Mouse (Mus musculus): ENCODE data around the gene Magt1. TPM values are rescaled to one million over a fixed set of nuclear protein-coding genes. Genes with fewer than 3 reads are reported as not detected.
A peak's percentile ranks its signal among the peaks of the same experiment; 100 is the strongest.
"Not testable (repeated sequence)": the region's sequence is repeated elsewhere in the genome, so short reads cannot be mapped to it uniquely, and the experiment has no call there.

Magt1 gene
- polyA plus RNA-seq, 1 experiment from 2014 or later: 54.4 TPM

DNA sequence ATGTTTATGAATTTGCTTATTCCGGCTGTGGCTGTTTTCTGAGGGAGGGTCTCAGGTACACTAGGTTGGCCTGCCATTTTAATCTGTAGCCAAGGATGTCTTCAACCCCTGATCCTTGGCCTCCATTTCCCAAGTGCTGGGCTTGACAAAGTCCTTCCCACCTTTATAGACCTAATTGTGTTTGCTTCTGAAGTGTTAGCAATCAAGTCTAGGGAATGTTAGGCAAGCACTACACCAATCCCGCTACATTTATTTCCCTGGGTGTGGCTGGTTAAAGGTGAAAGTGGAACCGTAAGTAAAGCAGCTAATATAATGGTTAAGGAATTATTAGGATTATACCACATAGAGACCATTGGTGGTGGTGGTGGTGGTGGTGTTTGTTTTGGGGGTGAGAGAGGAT lies 5.4 kb upstream of the Magt1 start:
- WGBS: 79% methylated on average over 3 of the region's 3 CpGs
- peaks cover 33% of the 10 kb centered on the region for H3K36me3 ChIP-seq
- no peaks in the 10 kb centered on the region for H3K4me1 ChIP-seq
- H3K4me3 ChIP-seq: peak overlapping the region; percentile 67
- no peak overlapping the region for H3K27ac ChIP-seq
- H3K27me3 ChIP-seq (ENCODE audit: insufficient read depth, poor library complexity, severe bottlenecking): no peaks in the 10 kb centered on the region
- DNase-seq (ENCODE audit: low spot score): no peak
- no peaks in the 10 kb centered on the region for H3K9me3 ChIP-seq

DNA sequence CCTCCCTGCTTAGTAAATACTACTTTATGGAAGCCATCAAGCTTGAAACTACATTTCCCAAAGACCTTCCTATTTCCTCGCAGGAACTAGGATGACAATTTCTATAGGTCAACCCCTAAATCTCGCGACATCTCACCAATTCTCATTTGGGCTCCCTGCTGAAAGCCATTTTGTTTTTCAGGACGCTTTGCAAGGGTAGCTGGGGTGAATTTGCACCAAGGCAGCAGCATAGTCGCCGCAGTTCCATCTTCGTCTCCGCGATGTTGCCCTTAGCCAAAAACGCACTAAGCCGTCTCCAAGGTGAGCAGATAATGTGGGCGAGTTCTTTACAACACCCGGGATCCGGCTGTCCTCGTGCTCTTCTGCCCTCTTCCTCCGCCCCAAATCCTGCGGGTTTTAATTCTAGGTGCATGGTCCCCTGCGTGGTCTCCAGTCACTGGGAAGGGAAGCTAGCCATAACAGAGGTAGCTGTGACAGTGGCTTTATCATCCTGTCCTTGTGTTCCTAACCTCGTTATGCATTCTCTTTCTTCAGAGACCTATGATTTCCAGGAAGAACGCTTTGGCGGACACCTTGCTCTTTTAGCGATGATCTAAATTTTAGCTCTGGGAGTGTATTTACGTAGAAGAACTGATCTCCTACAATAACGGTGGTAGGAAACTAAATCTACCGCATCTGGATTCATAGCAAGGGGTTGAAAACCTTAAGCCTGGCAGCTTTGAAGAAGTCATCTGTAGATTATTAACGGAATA lies 4.0 kb upstream of the Magt1 start, which contains the start of gene Cox7b:
Gene Cox7b (plus strand): TSS at position 130 of the 752 bp plus-strand sequence.
- peak; percentile 87 for DNase-seq (ENCODE audit: low spot score)
- peak within 1 kb of the TSS; percentile 85 for H3K27ac ChIP-seq
- no peaks in the 10 kb centered on the region; the same call in 1 of the 2 replicates for H3K27me3 ChIP-seq (ENCODE audit: insufficient read depth, poor library complexity, severe bottlenecking)
- H3K36me3 ChIP-seq: peaks cover 19% of the 10 kb centered on the region; the same call in 1 of the 2 replicates
- H3K4me3 ChIP-seq: peak within 1 kb of the TSS; percentile 67
- 14% methylated on average over 26 of the region's 26 CpGs for WGBS
- H3K4me1 ChIP-seq: no peaks in the 10 kb centered on the region
- no peaks in the 10 kb centered on the region for H3K9me3 ChIP-seq

DNA sequence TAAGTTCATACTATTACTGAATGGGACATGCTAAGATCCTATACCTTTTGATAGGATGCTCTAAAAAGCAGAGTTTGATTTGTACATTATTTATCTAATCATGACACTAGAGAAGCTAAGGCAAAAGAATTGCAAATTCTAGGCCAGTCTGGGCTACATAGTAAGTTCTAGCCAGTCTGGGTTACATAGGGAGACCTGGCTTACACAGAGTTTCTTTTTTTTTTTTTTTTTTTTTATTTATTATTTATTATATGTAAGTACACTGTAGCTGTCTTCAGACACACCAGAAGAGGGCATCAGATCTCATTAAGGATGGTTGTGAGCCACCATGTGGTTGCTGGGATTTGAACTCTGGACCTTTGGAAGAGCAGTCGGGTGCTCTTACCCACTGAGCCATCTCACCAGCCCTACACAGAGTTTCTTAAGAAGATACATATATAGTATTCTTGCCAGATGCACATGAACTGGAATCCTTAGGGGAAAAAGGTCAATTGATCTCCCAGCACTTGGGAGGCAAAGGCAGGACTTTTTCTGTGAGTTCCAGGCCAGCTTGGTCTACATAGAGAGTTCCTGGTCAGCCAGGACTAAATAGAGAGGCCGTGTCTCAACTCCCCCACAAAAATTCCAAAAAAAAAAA lies 3.2 kb upstream of the Magt1 start:
- not testable (repeated sequence) for H3K9me3 ChIP-seq; H3K4me3 ChIP-seq; DNase-seq (ENCODE audit: low spot score); H3K4me1 ChIP-seq; H3K27me3 ChIP-seq (ENCODE audit: insufficient read depth, poor library complexity, severe bottlenecking)
- Histone ChIP-seq H3K27ac (peak overlapping the region; percentile 85; the same call in 1 of the 2 replicates), H3K36me3 (peaks cover 12% of the 10 kb centered on the region; the same call in 1 of the 2 replicates)
- 59% methylated on average over 2 of the region's 2 CpGs for WGBS

DNA sequence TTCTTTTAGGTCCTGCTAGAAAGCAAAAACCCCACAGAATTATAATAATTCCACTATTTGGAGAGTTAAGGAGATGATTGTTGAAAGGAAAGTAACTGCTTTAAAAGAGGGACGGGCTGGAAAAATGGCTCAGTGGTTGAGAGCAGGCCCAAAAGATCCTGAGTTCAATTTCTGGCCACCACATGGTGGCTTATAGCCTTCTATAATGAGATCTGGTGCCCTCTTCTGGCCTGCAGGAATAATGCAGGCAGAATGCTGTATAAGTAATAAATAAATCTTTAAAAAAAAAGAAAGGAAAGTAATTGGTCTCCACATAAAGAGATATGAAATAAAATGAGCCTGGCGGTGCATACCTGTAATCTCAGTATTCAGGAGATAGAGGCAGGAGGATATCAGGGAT lies 1.5 kb upstream of the Magt1 start:
- Histone ChIP-seq H3K4me1 (no peaks in the 10 kb centered on the region), H3K27ac (no peak overlapping the region), H3K9me3 (no peaks in the 10 kb centered on the region), H3K27me3 (ENCODE audit: insufficient read depth, poor library complexity, severe bottlenecking) (no peaks in the 10 kb centered on the region; the same call in 1 of the 2 replicates), H3K36me3 (peaks cover 4% of the 10 kb centered on the region; the same call in 1 of the 2 replicates), H3K4me3 (no peak overlapping the region)
- no peak for DNase-seq (ENCODE audit: low spot score)
- WGBS: 28% methylated on average over 2 of the region's 2 CpGs

GRCm38 (mm10) chrX:106012559-106012958 lies 853 bp upstream of the Magt1 start:
- 70% methylated on average over 3 of the region's 3 CpGs for whole genome bisulfite sequencing
- Histone ChIP-seq H3K9me3 (no peaks in the 10 kb centered on the region), H3K27ac (peak overlapping the region; percentile 84), H3K27me3 (ENCODE audit: insufficient read depth, poor library complexity, severe bottlenecking) (no peaks in the 10 kb centered on the region; the same call in 1 of the 2 replicates), H3K36me3 (peaks cover 2% of the 10 kb centered on the region; the same call in 1 of the 2 replicates), H3K4me1 (no peaks in the 10 kb centered on the region), H3K4me3 (peak overlapping the region; percentile 44; the same call in 1 of the 2 replicates)
- no peak for DNase-seq (ENCODE audit: low spot score)

DNA sequence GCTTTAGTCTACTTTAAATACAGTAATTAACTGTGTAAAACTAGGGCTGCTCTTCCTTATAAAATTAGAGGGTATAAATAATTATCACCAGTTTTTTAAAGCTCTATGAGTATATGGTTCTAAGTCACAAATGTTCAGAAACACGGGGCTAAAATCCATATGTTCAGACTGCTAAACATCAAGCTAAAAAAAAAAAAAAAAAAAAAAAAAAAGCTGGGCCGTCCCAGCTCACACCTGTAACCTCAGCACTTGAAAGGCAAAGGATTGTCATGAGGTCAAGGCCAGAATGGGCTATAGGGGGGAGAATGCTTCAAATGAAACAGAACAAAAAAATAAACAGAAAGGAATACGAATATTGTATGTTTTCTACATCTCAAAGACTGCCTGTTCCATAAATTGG lies 944 bp downstream of the Magt1 start:
- H3K36me3 ChIP-seq: no peaks in the 10 kb centered on the region
- 6% methylated on average over 3 of the region's 3 CpGs for WGBS
- H3K27ac ChIP-seq: peak overlapping the region; percentile 86; the same call in 1 of the 2 replicates
- no peaks in the 10 kb centered on the region; the same call in 1 of the 2 replicates for H3K27me3 ChIP-seq (ENCODE audit: insufficient read depth, poor library complexity, severe bottlenecking)
- H3K4me1 ChIP-seq: no peaks in the 10 kb centered on the region
- no peak for DNase-seq (ENCODE audit: low spot score)
- H3K4me3 ChIP-seq: peak overlapping the region; percentile 67
- H3K9me3 ChIP-seq: no peaks in the 10 kb centered on the region

DNA sequence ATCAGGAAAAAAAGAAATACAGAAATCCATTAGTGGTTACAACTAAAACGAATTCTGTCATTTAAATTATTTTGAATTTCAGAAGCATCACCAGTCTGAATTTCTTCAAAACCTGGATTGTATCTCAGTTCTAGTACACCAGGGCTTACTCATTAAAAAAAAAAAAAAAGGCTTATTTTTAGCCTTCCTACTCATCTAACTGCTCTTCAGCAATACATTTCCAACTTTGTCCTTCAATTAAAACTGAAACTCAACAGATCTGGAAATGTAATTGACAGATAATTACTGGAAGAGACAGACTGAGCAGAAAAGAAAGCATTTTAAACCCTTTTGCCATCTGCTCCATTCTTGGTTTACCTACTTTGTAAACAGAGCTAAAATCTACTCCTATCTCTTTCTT lies 10.1 kb downstream of the Magt1 start:
- no peak for DNase-seq (ENCODE audit: low spot score)
- WGBS: 55% methylated on average over 1 of the region's 1 CpGs
- Histone ChIP-seq H3K36me3 (peaks cover 15% of the 10 kb centered on the region; the same call in 1 of the 2 replicates), H3K27me3 (ENCODE audit: insufficient read depth, poor library complexity, severe bottlenecking) (no peaks in the 10 kb centered on the region), H3K4me1 (no peaks in the 10 kb centered on the region), H3K4me3 (no peak overlapping the region), H3K27ac (no peak overlapping the region), H3K9me3 (no peaks in the 10 kb centered on the region)

GRCm38 (mm10) chrX:105957091-105957490 lies 54.6 kb downstream of the Magt1 start:
- not testable (repeated sequence) for H3K36me3 ChIP-seq; H3K27me3 ChIP-seq (ENCODE audit: insufficient read depth, poor library complexity, severe bottlenecking); H3K4me3 ChIP-seq; DNase-seq (ENCODE audit: low spot score); H3K4me1 ChIP-seq; H3K27ac ChIP-seq; H3K9me3 ChIP-seq
- WGBS: 66% methylated on average over 14 of the region's 14 CpGs

DNA sequence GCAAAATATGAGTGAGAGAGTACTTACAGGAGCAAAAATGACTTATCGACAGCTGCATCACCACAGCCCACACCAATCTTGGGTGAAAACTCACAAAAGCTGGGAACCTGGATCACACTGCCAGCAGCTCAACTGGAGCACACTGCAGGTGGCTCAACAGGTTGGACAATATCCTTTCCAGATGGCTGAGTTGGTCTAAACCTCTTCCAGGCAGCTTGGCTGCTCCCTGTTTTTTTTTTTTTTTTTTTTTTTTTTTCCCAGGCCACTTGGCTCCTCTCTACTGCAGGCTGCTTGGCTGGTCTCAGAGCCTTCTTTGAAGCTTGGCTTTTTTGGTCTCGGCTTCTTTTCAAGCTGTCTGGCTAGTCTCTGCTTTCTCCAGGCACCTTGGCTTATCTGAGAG lies 57.7 kb downstream of the Magt1 start:
- no peaks in the 10 kb centered on the region for H3K9me3 ChIP-seq
- DNase-seq (ENCODE audit: low spot score): no peak
- 68% methylated on average over 2 of the region's 2 CpGs for WGBS
- H3K4me3 ChIP-seq: no peak overlapping the region
- no peak overlapping the region for H3K27ac ChIP-seq
- H3K4me1 ChIP-seq: no peaks in the 10 kb centered on the region
- H3K27me3 ChIP-seq (ENCODE audit: insufficient read depth, poor library complexity, severe bottlenecking): no peaks in the 10 kb centered on the region
- H3K36me3 ChIP-seq: no peaks in the 10 kb centered on the region

GRCm38 (mm10) chrX:105946357-105946756 lies 65.3 kb downstream of the Magt1 start:
- WGBS: 33% methylated on average over 1 of the region's 1 CpGs
- no peak overlapping the region for H3K4me3 ChIP-seq
- H3K27me3 ChIP-seq (ENCODE audit: insufficient read depth, poor library complexity, severe bottlenecking): no peaks in the 10 kb centered on the region
- H3K9me3 ChIP-seq: no peaks in the 10 kb centered on the region
- H3K27ac ChIP-seq: no peak overlapping the region
- no peak for DNase-seq (ENCODE audit: low spot score)
- no peaks in the 10 kb centered on the region for H3K36me3 ChIP-seq
- H3K4me1 ChIP-seq: no peaks in the 10 kb centered on the region

DNA sequence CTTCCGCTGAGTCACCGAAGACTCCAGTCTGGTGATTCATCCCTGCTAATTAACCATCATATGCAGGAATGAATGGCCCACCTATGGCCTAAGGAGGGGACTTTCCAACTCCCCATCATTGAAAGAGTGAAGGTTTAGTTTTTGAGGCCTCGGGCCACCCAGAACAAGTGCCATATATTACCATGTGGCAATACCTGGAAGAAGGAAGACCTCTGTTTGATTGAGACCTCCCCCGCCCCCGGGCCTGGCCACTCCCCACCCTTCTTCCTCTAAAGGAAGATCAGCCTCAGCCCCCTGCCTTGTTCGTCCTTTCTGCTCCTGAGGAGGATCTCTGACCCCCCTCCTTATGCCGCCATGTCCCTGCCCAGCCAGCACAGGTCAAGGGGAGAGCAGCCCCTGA lies 72.5 kb downstream of the Magt1 start:
- no peak for DNase-seq (ENCODE audit: low spot score)
- Histone ChIP-seq H3K4me1 (no peaks in the 10 kb centered on the region), H3K4me3 (no peak overlapping the region), H3K27me3 (ENCODE audit: insufficient read depth, poor library complexity, severe bottlenecking) (no peaks in the 10 kb centered on the region), H3K36me3 (no peaks in the 10 kb centered on the region), H3K27ac (no peak overlapping the region), H3K9me3 (no peaks in the 10 kb centered on the region)
- WGBS: 84% methylated on average over 7 of the region's 7 CpGs

DNA sequence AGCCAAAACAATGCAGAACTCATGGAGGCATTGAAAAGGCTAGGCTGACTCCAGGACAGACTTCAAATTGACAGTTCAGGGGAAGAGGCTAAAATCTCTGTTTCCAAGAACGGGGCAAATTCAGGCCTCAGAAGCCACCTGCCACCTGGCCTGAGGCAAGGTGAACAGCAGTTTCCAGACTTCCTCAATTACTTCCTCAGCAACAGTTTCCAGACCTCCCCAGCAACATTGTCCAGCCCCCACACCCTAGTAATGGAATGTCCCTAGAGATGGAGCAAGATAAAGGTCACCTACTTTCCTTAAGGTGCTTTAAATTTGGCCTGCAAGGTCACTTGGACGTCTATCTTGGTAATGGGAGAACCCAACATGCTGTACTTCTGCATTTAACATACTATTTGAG lies 74.0 kb downstream of the Magt1 start:
- H3K4me3 ChIP-seq: no peak overlapping the region
- 66% methylated on average over 2 of the region's 2 CpGs for WGBS
- DNase-seq (ENCODE audit: low spot score): no peak
- H3K27me3 ChIP-seq (ENCODE audit: insufficient read depth, poor library complexity, severe bottlenecking): no peaks in the 10 kb centered on the region
- no peak overlapping the region for H3K27ac ChIP-seq
- no peaks in the 10 kb centered on the region for H3K4me1 ChIP-seq
- no peaks in the 10 kb centered on the region for H3K36me3 ChIP-seq
- H3K9me3 ChIP-seq: no peaks in the 10 kb centered on the region

GRCm38 (mm10) chrX:105934341-105934740 lies 77.4 kb downstream of the Magt1 start:
- H3K27me3 ChIP-seq (ENCODE audit: insufficient read depth, poor library complexity, severe bottlenecking): no peaks in the 10 kb centered on the region
- H3K9me3 ChIP-seq: no peaks in the 10 kb centered on the region
- no peak overlapping the region for H3K27ac ChIP-seq
- no peak for DNase-seq (ENCODE audit: low spot score)
- H3K36me3 ChIP-seq: no peaks in the 10 kb centered on the region
- 64% methylated on average over 5 of the region's 5 CpGs for WGBS
- no peak overlapping the region for H3K4me3 ChIP-seq
- no peaks in the 10 kb centered on the region for H3K4me1 ChIP-seq
